Mouse (Mus musculus): ENCODE results near the gene Plcb1.

Gene Plcb1

GRCm38 (mm10) chr2:135518956-135519355, 733.1 kb downstream of the Plcb1 start:
- no peak for DNase-seq (ENCODE audit: low spot score)
